11 mouse cellular contexts compared by ENCODE assay signal in the genomic region with DNA sequence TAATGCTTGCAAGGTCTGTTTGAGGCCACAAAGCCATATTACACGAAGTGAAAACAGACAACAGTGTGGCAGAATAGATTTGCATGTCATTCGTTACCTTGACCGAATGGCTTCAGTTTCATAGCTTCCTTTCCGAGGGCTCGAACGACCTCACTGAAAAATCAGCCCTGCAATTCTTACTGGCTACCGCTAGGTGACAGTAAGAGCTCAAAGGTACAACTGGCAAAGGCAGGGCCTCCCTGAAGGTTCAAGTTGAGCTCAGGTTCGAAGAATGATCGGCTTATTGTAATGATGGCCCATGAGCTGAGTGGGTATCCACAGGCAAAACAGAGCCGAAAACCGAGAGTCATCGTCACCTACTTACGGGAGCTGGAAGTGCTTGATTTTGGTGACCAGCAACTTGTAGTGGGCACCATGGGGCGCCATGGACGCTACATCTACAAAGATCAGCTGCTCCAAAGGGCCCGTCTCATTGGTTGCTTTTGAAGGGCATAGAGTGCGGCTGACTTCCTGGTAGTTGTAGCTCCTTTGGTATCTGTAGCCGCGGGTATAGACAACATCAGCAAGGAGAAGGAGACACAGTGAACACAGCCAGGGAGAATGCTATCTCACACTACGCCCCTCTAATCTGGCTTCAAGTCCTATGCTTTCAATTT. TPM values are rescaled to one million over a fixed set of nuclear protein-coding genes. Genes with fewer than 3 reads are reported as not detected.
DNase-seq lines count a peak whose midpoint lies in the region; ATAC-seq and TF ChIP-seq lines count a peak whose summit lies in the region.
"Had no signal": no experiment of that assay in that cellular context is flagged by ENCODE, and none has a peak within 500 bp of the region (broad histone marks: within the 10 kb centered on the region; RNA-seq: fewer than 3 reads in every experiment).

No protein-coding gene starts in this region.

- H3K4me2 ChIP-seq in lung, embryonic 14.5 days: no peak overlapping the region
- H3K4me2 ChIP-seq: liver, embryonic 15.5 days had no signal

- in situ Hi-C loops in ES-E14 (cut with MboI; ENCODE audit: low sequenced_read_pairs in 2 of 2, unreplicated experiment in 2 of 2): no loop called here

- no peak overlapping the region for H3K4me3 ChIP-seq in lung, embryonic 14.5 days (ENCODE audit: low read depth, low read length)
- H3K4me3 ChIP-seq in ES-E14 (ENCODE audit: insufficient read depth in 1 of 2, low read depth in 1 of 2, low read length in 2 of 2, poor library complexity in 1 of 2, severe bottlenecking in 1 of 2): no peak overlapping the region; a peak in 1 of 4 replicates
- H3K4me3 ChIP-seq: erythroblast, embryonic 14.5 days; liver, embryonic 15.5 days; myocyte had no signal

- TF ChIP-seq CTCF in lung, embryonic 14.5 days (IDR thresholded peaks at IDR 0.05; ENCODE audit: low read depth): peak; percentile 71

- H3K27me3 ChIP-seq in lung, embryonic 14.5 days (ENCODE audit: insufficient read depth, low read length): no peaks in the 10 kb centered on the region
- no peaks in the 10 kb centered on the region for H3K27me3 ChIP-seq in splenic B cell, adult 2 months (ENCODE audit: control insufficient read depth, insufficient read depth, low read length, poor library complexity, severe bottlenecking)
- H3K27me3 ChIP-seq: liver, embryonic 15.5 days had no signal

- no peak for ATAC-seq in lung, embryonic 14.5 days (ENCODE audit: insufficient read depth)

- peak; percentile 26 for DNase-seq in lung, embryonic 14.5 days
- DNase-seq in lung, postnatal 10 days: no peak
- peak; percentile 52 for DNase-seq in ES-E14 (ENCODE audit: low read depth, low spot score)
- DNase-seq in c-Kit-positive CD71-positive TER-119-positive erythroid progenitor cells, embryonic 14.5 days (ENCODE audit: low spot score): peak; percentile 19
- DNase-seq in splenic B cell, adult 2 months (ENCODE audit: low read depth, low spot score): peak; percentile 42
- no peak for DNase-seq in cerebellum, adult 8-10 months
- DNase-seq in ovary, adult 18-20 months (ENCODE audit: low spot score): no peak
- DNase-seq: right cerebral cortex, postnatal 4 days had no signal

- H3K27ac ChIP-seq in lung, embryonic 14.5 days (ENCODE audit: low read depth): no peak overlapping the region
- H3K27ac ChIP-seq in ES-E14 (ENCODE audit: insufficient read depth, low read depth, low read length, poor library complexity, severe bottlenecking): no peak overlapping the region
- H3K27ac ChIP-seq: liver, embryonic 15.5 days had no signal

- H3K36me3 ChIP-seq in lung, embryonic 14.5 days (ENCODE audit: insufficient read depth): no peaks in the 10 kb centered on the region
- H3K36me3 ChIP-seq in ES-E14 (ENCODE audit: control insufficient read depth, insufficient read depth, low read length, poor library complexity, severe bottlenecking): no peaks in the 10 kb centered on the region
- no peaks in the 10 kb centered on the region for H3K36me3 ChIP-seq in splenic B cell, adult 2 months (ENCODE audit: control insufficient read depth, insufficient read depth, low read length, poor library complexity, severe bottlenecking)
- H3K36me3 ChIP-seq: liver, embryonic 15.5 days had no signal

- H3K9me3 ChIP-seq in lung, embryonic 14.5 days (ENCODE audit: low read depth, low read length): no peaks in the 10 kb centered on the region; the same call in 1 of the 2 replicates
- H3K9me3 ChIP-seq in ES-E14 (ENCODE audit: control insufficient read depth, insufficient read depth, low read depth, low read length): no peaks in the 10 kb centered on the region
- H3K9me3 ChIP-seq: liver, embryonic 15.5 days had no signal

- no peaks in the 10 kb centered on the region for H3K4me1 ChIP-seq in lung, embryonic 14.5 days (ENCODE audit: insufficient read depth)
- H3K4me1 ChIP-seq in ES-E14 (ENCODE audit: control insufficient read depth in 2 of 2, insufficient read depth in 2 of 2, low read length in 2 of 2, poor library complexity in 1 of 2): 0 out of 4 replicates have a peak, but pooled peaks cover 0 to 2% of the 10 kb centered on the region in 2 experiments
- H3K4me1 ChIP-seq: liver, embryonic 15.5 days had no signal

- 77% methylated on average over 20 of the region's 20 CpGs for WGBS in lung, embryonic 14.5 days

- H3K9ac ChIP-seq in lung, embryonic 14.5 days: no peak overlapping the region
- H3K9ac ChIP-seq in ES-E14 (ENCODE audit: insufficient read depth, low read depth, low read length, poor library complexity, severe bottlenecking): no peak overlapping the region
- H3K9ac ChIP-seq: liver, embryonic 15.5 days had no signal

TF ChIP-seq in ES-E14, 5 proteins besides CTCF, POLR2A, EP300 and RAD21:
- TF ChIP-seq ZC3H11A (IDR thresholded peaks at IDR 0.05; ENCODE audit: borderline replicate concordance, low read depth, low read length) (peak; percentile 67; the same call in 1 of the 2 replicates), ZNF384 (IDR thresholded peaks at IDR 0.05; ENCODE audit: low read depth, low read length) (no peak)

RNA-seq across cellular contexts. Expression of gene Sidt1, which starts 33.4 kb away (rescaled TPM):
- polyA plus RNA-seq in lung, embryonic 14.5 days (2014; fragmentation: Nextera tagmentation; extraction: Ambion mirVana): 0.20 and 0.26 TPM in 2 replicates
- 0.16 and 0.40 TPM in 2 replicates for total RNA-seq in ES-E14 (2012; rRNA removed)
- polyA plus RNA-seq: erythroblast, embryonic 14.5 days; myocyte had no signal

RNA-seq across cellular contexts. Expression of gene Spice1, which starts 47.4 kb away (rescaled TPM):
- 30.6 and 33.5 TPM in 2 replicates for polyA plus RNA-seq in lung, embryonic 14.5 days (2014; fragmentation: Nextera tagmentation; extraction: Ambion mirVana)
- total RNA-seq in ES-E14 (2012; rRNA removed): 15.3 and 24.0 TPM in 2 replicates

Comparison
In these comparisons a context has a peak if more than half of its experiments do, and no peak if none do; other contexts are left out.
1. DNase-seq: peak in lung, embryonic 14.5 days (single experiment), ES-E14 (single experiment), c-Kit-positive CD71-positive TER-119-positive erythroid progenitor cells, embryonic 14.5 days (single experiment) and splenic B cell, adult 2 months (single experiment); none in lung, postnatal 10 days (single experiment), cerebellum, adult 8-10 months (single experiment) and ovary, adult 18-20 months (single experiment).